Mouse (Mus musculus): ENCODE data around the gene Tmem210.

GRCm38 (mm10) chr2:25273010-25273409 is 14.9 kb upstream of the Tmem210 start:
- no peak for TF ChIP-seq MAFK (IDR thresholded peaks at IDR 0.05; ENCODE audit: insufficient read depth, low read depth, low read length)
- TF ChIP-seq ZC3H11A (IDR thresholded peaks at IDR 0.05; ENCODE audit: borderline replicate concordance, low read depth, low read length) = no peak
- no peak for TF ChIP-seq HCFC1 (IDR thresholded peaks at IDR 0.05; ENCODE audit: borderline replicate concordance, insufficient read depth, low read length)
- no peak for TF ChIP-seq ZNF384 (IDR thresholded peaks at IDR 0.05; ENCODE audit: low read depth, low read length)
- no peak for TF ChIP-seq CHD2 (IDR thresholded peaks at IDR 0.05; ENCODE audit: low read depth, low read length)
